Mouse (Mus musculus) CH12.LX (cell line): Measurements from ENCODE around the gene Prr15l.

Experiments
- CTCF ChIP-seq, 2 experiments: IDR thresholded peaks in 1 of 2; conservative IDR thresholded peaks in 1 of 2; 2 replicates each; pipeline ENCODE4 v1.5.1; 2011 to 2012; ENCODE audit warnings: low read depth in 2 of 2, low read length in 2 of 2, improper control_type of control experiment in 1 of 2, inconsistent platforms in 1 of 2, mild to moderate bottlenecking in 1 of 2, moderate library complexity in 1 of 2
- ELF1 ChIP-seq: IDR thresholded peaks from 2 replicates; pipeline ENCODE4 v1.6.1; 2014; ENCODE audit warnings: low read depth, mild to moderate bottlenecking, inconsistent platforms, low read length, improper control_type of control experiment
- HCFC1 ChIP-seq: IDR thresholded peaks from 2 replicates; pipeline ENCODE4 v1.6.1; 2012; ENCODE audit warnings: low read depth, mild to moderate bottlenecking, inconsistent platforms, low read length, improper control_type of control experiment
- MAFK ChIP-seq: IDR thresholded peaks from 2 replicates; pipeline ENCODE4 v1.6.1; 2011; ENCODE audit warnings: low read length, improper control_type of control experiment; ENCODE audit not compliant: insufficient replicate concordance
- MAZ ChIP-seq: IDR thresholded peaks from 2 replicates; pipeline ENCODE4 v1.6.1; 2012; ENCODE audit warnings: low read depth, mild to moderate bottlenecking, inconsistent platforms, low read length, improper control_type of control experiment, moderate library complexity
- SIN3A ChIP-seq: IDR thresholded peaks from 2 replicates; pipeline ENCODE4 v1.6.1; 2012; ENCODE audit warnings: low read length, improper control_type of control experiment, inconsistent platforms

DNA sequence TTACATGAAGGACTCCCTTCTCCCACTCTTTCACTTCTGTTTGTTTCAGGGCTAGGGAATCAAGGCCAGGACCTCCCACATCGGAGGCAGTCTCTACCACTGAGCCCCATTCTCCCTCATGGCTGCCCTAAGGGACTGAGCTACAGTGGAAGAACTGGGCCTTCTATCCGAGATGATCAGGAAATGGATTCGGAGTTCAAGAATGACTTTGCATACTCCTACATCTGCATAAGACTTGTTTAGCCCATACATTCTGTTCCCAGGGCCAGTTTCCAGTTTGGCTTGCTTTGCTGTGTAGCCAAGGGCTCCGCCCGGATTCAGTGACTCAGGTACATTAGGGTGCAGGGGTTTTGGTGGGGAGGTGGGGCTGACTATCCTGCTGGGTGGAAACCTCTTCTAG is 52.1 kb downstream of the Prr15l start:
- no peak for TF ChIP-seq SIN3A
- no peak for TF ChIP-seq CTCF (conservative IDR thresholded peaks at IDR 0.05 in 1 of 2, IDR thresholded peaks at IDR 0.05 in 1 of 2; ENCODE audit: low read depth in 2 of 2, low read length in 2 of 2)
- TF ChIP-seq MAFK = no peak
- TF ChIP-seq HCFC1 = no peak
- TF ChIP-seq ELF1 = no peak
- no peak for TF ChIP-seq MAZ
